Comparison of ENCODE assay signal across 9 mouse cellular contexts in the genomic region with DNA sequence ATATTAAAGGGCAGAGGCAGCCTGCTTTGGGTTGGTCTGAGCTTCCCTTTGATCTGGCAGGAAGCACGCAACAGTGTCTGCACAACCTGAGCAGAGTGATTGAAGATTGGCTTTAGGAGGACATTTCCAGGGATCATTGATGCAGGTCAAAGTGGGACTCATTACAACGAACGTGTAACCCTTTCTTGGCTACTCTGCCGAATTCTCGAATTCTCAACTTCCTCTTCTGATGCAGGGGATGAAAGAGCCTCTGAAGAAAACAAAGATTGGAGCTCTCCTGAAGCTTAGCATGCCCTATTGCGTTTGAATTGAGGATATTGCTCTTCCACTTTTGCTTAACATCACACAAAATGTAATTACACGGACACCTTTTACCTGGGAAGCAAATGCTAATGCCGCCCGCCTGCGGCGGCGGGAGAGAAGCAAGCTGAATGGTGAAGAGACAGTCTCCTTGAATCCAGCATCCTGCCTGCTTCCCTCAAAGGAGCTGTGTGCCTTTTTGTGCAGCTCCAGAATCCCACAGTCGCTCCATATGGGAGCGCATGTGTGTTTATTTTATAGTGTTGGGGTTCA.
DNase-seq lines count a peak whose midpoint lies in the region; ATAC-seq lines count a peak whose summit lies in the region.
"Had no signal": no experiment of that assay in that cellular context is flagged by ENCODE, and none has a peak within 500 bp of the region (broad histone marks: within the 10 kb centered on the region; RNA-seq: fewer than 3 reads in every experiment).

No protein-coding gene starts in this region.

- peaks cover 20% of the 10 kb centered on the region for H3K27me3 ChIP-seq in heart, embryonic 10.5 days (ENCODE audit: insufficient read depth, poor library complexity, severe bottlenecking)
- H3K27me3 ChIP-seq in hindbrain, embryonic 11.5 days (ENCODE audit: control insufficient read depth, insufficient read depth, low read length) = no peaks in the 10 kb centered on the region
- H3K27me3 ChIP-seq in midbrain, embryonic 14.5 days (ENCODE audit: control insufficient read depth, insufficient read depth, low read length) = no peaks in the 10 kb centered on the region
- H3K27me3 ChIP-seq: megakaryocyte, embryonic 14.5 days had no signal

- no peak overlapping the region for H3K27ac ChIP-seq in heart, embryonic 10.5 days
- H3K27ac ChIP-seq in hindbrain, embryonic 11.5 days (ENCODE audit: low read depth, low read length) = no peak overlapping the region
- H3K27ac ChIP-seq in midbrain, embryonic 14.5 days (replicated peaks; ENCODE audit: low read depth, low read length) = peak overlapping the region; percentile 74

- DNase-seq in heart, embryonic 10.5 days (ENCODE audit: low spot score) = no peak
- DNase-seq in heart, postnatal 4 days = no peak
- DNase-seq in R1 (ENCODE audit: low read depth, low spot score) = peak; percentile 88
- DNase-seq in hindbrain, embryonic 11.5 days (ENCODE audit: low spot score) = peak; percentile 20
- DNase-seq in midbrain, embryonic 14.5 days = peak; percentile 74
- DNase-seq in adrenal gland, postnatal 25 days = no peak
- no peak for DNase-seq in thymus, postnatal 36 days
- no peak for DNase-seq in thymus, postnatal 25 days

- H3K4me2 ChIP-seq in hindbrain, embryonic 11.5 days (replicated peaks; ENCODE audit: low read depth, low read length) = peak overlapping the region; percentile 32
- peak overlapping the region; percentile 53 for H3K4me2 ChIP-seq in midbrain, embryonic 14.5 days (ENCODE audit: low read length)

- ATAC-seq in hindbrain, embryonic 11.5 days (ENCODE audit: low FRiP score) = no peak
- ATAC-seq in midbrain, embryonic 14.5 days (ENCODE audit: low FRiP score, low TSS enrichment) = peak; percentile 83

- no peaks in the 10 kb centered on the region for H3K4me1 ChIP-seq in heart, embryonic 10.5 days
- no peaks in the 10 kb centered on the region for H3K4me1 ChIP-seq in hindbrain, embryonic 11.5 days (replicated peaks; ENCODE audit: control insufficient read depth, insufficient read depth, low read length)
- no peaks in the 10 kb centered on the region; the same call in 1 of the 2 replicates for H3K4me1 ChIP-seq in midbrain, embryonic 14.5 days (ENCODE audit: control insufficient read depth, insufficient read depth, low read length)
- H3K4me1 ChIP-seq: megakaryocyte, embryonic 14.5 days had no signal

- 7% methylated on average over 14 of the region's 14 CpGs for whole genome bisulfite sequencing in heart, embryonic 10.5 days
- WGBS in hindbrain, embryonic 11.5 days = 4% methylated on average over 14 of the region's 14 CpGs
- 5% methylated on average over 14 of the region's 14 CpGs for WGBS in midbrain, embryonic 14.5 days

- H3K36me3 ChIP-seq in heart, embryonic 10.5 days = no peaks in the 10 kb centered on the region
- H3K36me3 ChIP-seq in hindbrain, embryonic 11.5 days (ENCODE audit: control insufficient read depth, insufficient read depth, low read length) = no peaks in the 10 kb centered on the region
- no peaks in the 10 kb centered on the region for H3K36me3 ChIP-seq in midbrain, embryonic 14.5 days (ENCODE audit: control insufficient read depth, insufficient read depth, low read length)

- no peaks in the 10 kb centered on the region for H3K9me3 ChIP-seq in heart, embryonic 10.5 days
- H3K9me3 ChIP-seq in hindbrain, embryonic 11.5 days (ENCODE audit: control insufficient read depth, low read length) = no peaks in the 10 kb centered on the region
- no peaks in the 10 kb centered on the region for H3K9me3 ChIP-seq in midbrain, embryonic 14.5 days (ENCODE audit: control insufficient read depth, low read length)

- H3K4me3 ChIP-seq in heart, embryonic 10.5 days = peak overlapping the region; percentile 43
- no peak overlapping the region for H3K4me3 ChIP-seq in hindbrain, embryonic 11.5 days (ENCODE audit: low read depth, low read length)
- H3K4me3 ChIP-seq in midbrain, embryonic 14.5 days (replicated peaks; ENCODE audit: low read depth, low read length) = peak overlapping the region; percentile 20
- H3K4me3 ChIP-seq: megakaryocyte, embryonic 14.5 days had no signal

- H3K9ac ChIP-seq in hindbrain, embryonic 11.5 days (ENCODE audit: low read depth, low read length) = 0 out of 2 replicates have a peak overlapping the region, but pooled peaks have one; percentile 4
- peak overlapping the region; percentile 36; the same call in 1 of the 2 replicates for H3K9ac ChIP-seq in midbrain, embryonic 14.5 days (replicated peaks; ENCODE audit: low read length)

Comparison
In these comparisons a context has a peak if more than half of its experiments do, and no peak if none do; other contexts are left out.
1. DNase-seq: peak in R1 (single experiment), hindbrain, embryonic 11.5 days (single experiment) and midbrain, embryonic 14.5 days (single experiment); none in heart, embryonic 10.5 days (single experiment), heart, postnatal 4 days (single experiment), adrenal gland, postnatal 25 days (single experiment), thymus, postnatal 36 days (0 of 2) and thymus, postnatal 25 days (single experiment).